Mouse (Mus musculus): ENCODE results near the gene Nlgn2. TPM values are rescaled to one million over a fixed set of nuclear protein-coding genes. Genes with fewer than 3 reads are reported as not detected.

The Nlgn2 gene
- polyA plus RNA-seq, 1 experiment from 2014 or later: 3.4 TPM

DNA sequence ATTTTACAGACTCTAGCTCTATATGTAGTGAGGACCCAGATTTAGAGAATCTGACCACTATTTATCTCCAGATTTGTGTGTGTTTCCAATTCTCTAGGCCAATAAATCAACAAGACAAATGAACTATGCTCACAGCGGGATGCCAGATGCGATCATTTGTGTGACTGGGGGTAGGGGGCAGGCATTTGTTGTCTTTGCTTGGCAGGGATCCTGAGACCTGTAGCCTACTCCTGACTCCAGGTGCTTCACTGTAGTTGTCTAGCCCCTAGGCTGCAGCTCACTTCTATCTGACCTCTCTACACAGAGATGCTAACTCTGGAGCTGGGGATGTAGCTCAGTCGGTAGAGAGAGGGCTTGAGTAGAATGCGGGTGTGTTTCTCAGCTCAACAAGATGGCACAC is 55.8 kb downstream of the Nlgn2 start:
- no peak for ATAC-seq (replicated peaks; ENCODE audit: low FRiP score)
- H3K27me3 ChIP-seq (replicated peaks; ENCODE audit: control insufficient read depth, insufficient read depth, low read length): peaks cover 36% of the 10 kb centered on the region

DNA sequence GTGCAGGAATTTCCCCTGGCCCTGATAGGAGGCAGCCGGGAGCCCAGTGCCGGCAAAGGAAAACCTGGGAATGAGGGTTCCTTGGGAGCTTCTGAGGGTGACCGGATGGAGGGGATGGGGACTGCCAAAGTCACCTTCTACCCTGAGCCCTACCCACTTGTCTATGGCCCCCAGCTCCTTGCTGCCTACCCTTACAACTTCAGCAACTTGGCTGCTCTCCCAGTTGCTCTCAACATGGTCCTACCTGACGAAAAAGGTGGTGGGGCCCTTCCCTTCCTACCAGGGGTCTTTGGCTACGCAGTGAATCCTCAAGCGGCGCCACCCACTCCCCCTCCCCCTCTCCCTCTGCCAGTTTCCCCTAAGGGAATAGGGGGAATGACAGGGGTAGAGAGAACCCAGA is 58.6 kb downstream of the Nlgn2 start:
- no peak overlapping the region for H3K9ac ChIP-seq (ENCODE audit: low read depth, low read length)
- no peaks in the 10 kb centered on the region for H3K4me1 ChIP-seq (replicated peaks; ENCODE audit: control insufficient read depth, insufficient read depth, low read length)
- no peaks in the 10 kb centered on the region for H3K36me3 ChIP-seq (ENCODE audit: control insufficient read depth, insufficient read depth, low read length)
- 48% methylated on average over 7 of the region's 7 CpGs for WGBS
- H3K27me3 ChIP-seq (replicated peaks; ENCODE audit: control insufficient read depth, insufficient read depth, low read length): peaks cover 47% of the 10 kb centered on the region
- no peaks in the 10 kb centered on the region for H3K9me3 ChIP-seq (ENCODE audit: control insufficient read depth, low read length)
- no peak overlapping the region for H3K4me3 ChIP-seq (ENCODE audit: low read depth, low read length)
- no peak for ATAC-seq (replicated peaks; ENCODE audit: low FRiP score)
- H3K27ac ChIP-seq (ENCODE audit: low read depth, low read length): no peak overlapping the region
- peak; percentile 28 for DNase-seq (ENCODE audit: low spot score)
- H3K4me2 ChIP-seq: no peak overlapping the region

More for the DNA sequence above, 55.8 kb downstream of the Nlgn2 start:
- no peak for DNase-seq (ENCODE audit: low spot score)
- WGBS: 39% methylated on average over 4 of the region's 4 CpGs
- Histone ChIP-seq H3K4me2 (no peak overlapping the region), H3K4me1 (replicated peaks; ENCODE audit: control insufficient read depth, insufficient read depth, low read length) (peaks cover 10% of the 10 kb centered on the region), H3K9me3 (ENCODE audit: control insufficient read depth, low read length) (no peaks in the 10 kb centered on the region), H3K27ac (ENCODE audit: low read depth, low read length) (no peak overlapping the region), H3K36me3 (ENCODE audit: control insufficient read depth, insufficient read depth, low read length) (no peaks in the 10 kb centered on the region), H3K9ac (ENCODE audit: low read depth, low read length) (no peak overlapping the region), H3K4me3 (ENCODE audit: low read depth, low read length) (no peak overlapping the region)

DNA sequence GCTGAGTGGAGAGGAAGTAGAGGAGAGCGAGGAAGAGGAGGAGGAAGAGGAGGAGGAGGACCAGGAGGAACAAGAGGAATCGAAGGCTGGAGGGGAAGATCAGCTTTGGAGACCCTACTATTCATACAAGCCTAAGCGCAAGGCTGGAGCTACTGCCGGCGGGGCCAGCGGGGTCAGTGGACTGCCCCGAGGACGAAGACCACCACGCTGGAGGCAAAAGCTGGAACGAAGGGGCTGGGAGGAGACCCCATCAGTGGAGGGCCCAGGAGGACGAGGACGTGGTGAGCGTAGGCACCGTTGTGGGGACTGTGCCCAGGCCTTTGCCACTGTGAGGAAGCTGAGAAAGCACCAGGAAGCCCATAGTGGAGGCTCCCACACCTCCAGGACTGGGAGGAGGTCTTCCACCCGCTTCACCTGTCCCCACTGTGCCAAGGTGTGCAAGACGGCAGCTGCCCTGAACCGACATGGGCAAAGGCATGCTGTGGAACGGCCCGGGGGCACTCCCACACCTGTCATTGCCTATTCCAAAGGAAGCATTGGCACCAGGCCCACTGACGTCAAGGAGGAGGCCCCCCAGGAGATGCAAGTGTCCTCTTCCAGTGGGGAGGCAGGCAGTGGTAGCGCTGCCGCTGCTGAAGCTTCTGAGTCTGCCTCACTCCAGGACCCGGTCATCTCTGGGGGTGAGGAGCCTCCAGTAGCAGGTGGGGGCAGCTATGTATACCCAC is 59.2 kb downstream of the Nlgn2 start:
- peak; percentile 30 for DNase-seq (ENCODE audit: low spot score)
- no peaks in the 10 kb centered on the region for H3K4me1 ChIP-seq (replicated peaks; ENCODE audit: control insufficient read depth, insufficient read depth, low read length)
- peaks cover 47% of the 10 kb centered on the region for H3K27me3 ChIP-seq (replicated peaks; ENCODE audit: control insufficient read depth, insufficient read depth, low read length)
- ATAC-seq (replicated peaks; ENCODE audit: low FRiP score): no peak
- H3K4me2 ChIP-seq: no peak overlapping the region
- no peaks in the 10 kb centered on the region for H3K9me3 ChIP-seq (ENCODE audit: control insufficient read depth, low read length)
- 65% methylated on average over 23 of the region's 23 CpGs for WGBS
- H3K27ac ChIP-seq (ENCODE audit: low read depth, low read length): no peak overlapping the region
- H3K9ac ChIP-seq (ENCODE audit: low read depth, low read length): no peak overlapping the region
- H3K36me3 ChIP-seq (ENCODE audit: control insufficient read depth, insufficient read depth, low read length): no peaks in the 10 kb centered on the region
- no peak overlapping the region for H3K4me3 ChIP-seq (ENCODE audit: low read depth, low read length)

DNA sequence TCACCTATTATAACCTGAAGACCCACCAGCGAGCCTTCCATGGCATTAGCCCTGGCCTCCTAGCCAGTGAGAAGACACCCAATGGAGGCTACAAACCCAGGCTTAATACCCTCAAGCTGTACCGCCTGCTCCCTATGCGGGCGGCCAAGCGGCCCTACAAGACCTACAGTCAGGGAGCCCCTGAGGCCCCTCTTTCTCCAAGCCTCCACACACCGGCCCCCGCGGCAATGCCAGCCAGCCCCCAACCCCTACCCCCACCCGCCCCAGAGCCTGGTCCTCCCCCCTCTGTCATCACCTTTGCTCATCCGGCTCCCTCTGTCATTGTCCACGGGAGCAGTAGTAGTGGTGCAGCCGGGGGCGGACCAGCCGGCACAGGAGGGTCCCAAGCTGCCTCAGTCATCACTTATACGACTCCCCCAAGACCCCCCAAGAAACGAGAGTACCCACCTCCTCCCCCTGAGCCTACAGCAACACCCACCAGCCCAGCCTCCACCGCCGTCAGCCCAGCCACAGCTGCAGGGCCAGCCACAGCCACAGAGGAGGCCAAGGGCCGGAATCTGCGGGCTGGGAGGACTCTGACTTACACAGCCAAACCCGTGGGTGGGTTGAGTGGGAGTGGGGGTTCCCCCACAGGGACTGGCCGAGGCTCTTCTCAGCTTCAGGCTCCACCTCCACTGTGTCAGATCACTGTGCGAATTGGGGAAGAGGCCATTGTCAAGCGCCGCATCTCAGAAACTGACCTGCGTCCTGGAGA is 59.9 kb downstream of the Nlgn2 start:
- H3K9ac ChIP-seq (ENCODE audit: low read depth, low read length): no peak overlapping the region
- 51% methylated on average over 26 of the region's 26 CpGs for WGBS
- DNase-seq (ENCODE audit: low spot score): peak; percentile 32

DNA sequence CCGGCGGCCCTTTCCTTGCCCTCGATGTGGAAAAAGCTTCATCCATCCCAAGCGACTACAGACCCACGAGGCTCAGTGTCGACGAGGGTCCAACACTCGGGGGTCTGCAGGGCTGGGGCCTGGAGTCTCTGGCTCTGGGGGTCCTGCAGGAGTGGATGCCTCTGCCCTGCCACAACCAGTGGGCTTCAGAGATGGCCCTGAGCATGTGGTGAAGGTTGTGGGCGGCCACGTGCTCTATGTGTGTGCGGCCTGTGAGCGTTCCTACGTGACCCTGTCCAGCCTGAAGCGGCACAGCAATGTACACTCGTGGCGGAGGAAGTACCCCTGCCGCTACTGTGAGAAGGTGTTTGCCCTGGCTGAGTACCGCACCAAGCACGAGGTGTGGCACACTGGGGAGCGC is 61.1 kb downstream of the Nlgn2 start:
- ATAC-seq (replicated peaks; ENCODE audit: low FRiP score) (no peak), DNase-seq (ENCODE audit: low spot score) (peak; percentile 29)
- Histone ChIP-seq H3K36me3 (ENCODE audit: control insufficient read depth, insufficient read depth, low read length) (no peaks in the 10 kb centered on the region), H3K27ac (ENCODE audit: low read depth, low read length) (no peak overlapping the region), H3K27me3 (replicated peaks; ENCODE audit: control insufficient read depth, insufficient read depth, low read length) (peaks cover 42% of the 10 kb centered on the region), H3K9me3 (ENCODE audit: control insufficient read depth, low read length) (no peaks in the 10 kb centered on the region), H3K4me3 (ENCODE audit: low read depth, low read length) (no peak overlapping the region), H3K9ac (ENCODE audit: low read depth, low read length) (no peak overlapping the region), H3K4me2 (no peak overlapping the region), H3K4me1 (replicated peaks; ENCODE audit: control insufficient read depth, insufficient read depth, low read length) (no peaks in the 10 kb centered on the region)
- 79% methylated on average over 20 of the region's 20 CpGs for WGBS

More for the DNA sequence above, 59.9 kb downstream of the Nlgn2 start:
- Histone ChIP-seq H3K27me3 (replicated peaks; ENCODE audit: control insufficient read depth, insufficient read depth, low read length) (peaks cover 47% of the 10 kb centered on the region), H3K4me2 (no peak overlapping the region), H3K4me3 (ENCODE audit: low read depth, low read length) (no peak overlapping the region), H3K4me1 (replicated peaks; ENCODE audit: control insufficient read depth, insufficient read depth, low read length) (no peaks in the 10 kb centered on the region), H3K36me3 (ENCODE audit: control insufficient read depth, insufficient read depth, low read length) (no peaks in the 10 kb centered on the region), H3K9me3 (ENCODE audit: control insufficient read depth, low read length) (no peaks in the 10 kb centered on the region), H3K27ac (ENCODE audit: low read depth, low read length) (no peak overlapping the region)
- no peak for ATAC-seq (replicated peaks; ENCODE audit: low FRiP score)

DNA sequence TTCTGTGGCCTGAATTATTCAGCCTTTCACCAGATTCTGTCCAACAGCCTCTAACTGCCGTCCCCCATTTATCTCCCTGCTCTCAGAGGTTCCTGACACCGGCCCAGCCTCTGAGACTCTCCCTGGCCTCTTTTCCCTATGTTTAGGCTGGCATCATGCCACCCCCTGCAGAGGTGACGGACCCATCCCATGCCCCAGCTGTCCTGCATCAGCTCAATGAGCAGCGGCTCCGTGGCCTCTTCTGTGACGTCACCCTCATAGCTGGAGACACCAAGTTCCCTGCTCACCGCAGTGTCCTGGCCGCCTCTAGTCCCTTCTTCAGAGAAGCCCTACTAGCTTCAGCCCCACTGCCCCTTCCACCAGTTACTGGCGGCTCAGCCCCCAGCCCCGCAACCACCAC is 61.9 kb downstream of the Nlgn2 start:
- H3K36me3 ChIP-seq (ENCODE audit: control insufficient read depth, insufficient read depth, low read length): no peaks in the 10 kb centered on the region
- H3K27ac ChIP-seq (ENCODE audit: low read depth, low read length): no peak overlapping the region
- H3K4me2 ChIP-seq: no peak overlapping the region
- H3K4me3 ChIP-seq (ENCODE audit: low read depth, low read length): no peak overlapping the region
- no peak for DNase-seq (ENCODE audit: low spot score)
- H3K4me1 ChIP-seq (replicated peaks; ENCODE audit: control insufficient read depth, insufficient read depth, low read length): no peaks in the 10 kb centered on the region
- WGBS: 64% methylated on average over 10 of the region's 10 CpGs
- ATAC-seq (replicated peaks; ENCODE audit: low FRiP score): no peak
- H3K9me3 ChIP-seq (ENCODE audit: control insufficient read depth, low read length): no peaks in the 10 kb centered on the region
- H3K27me3 ChIP-seq (replicated peaks; ENCODE audit: control insufficient read depth, insufficient read depth, low read length): peaks cover 40% of the 10 kb centered on the region
- no peak overlapping the region for H3K9ac ChIP-seq (ENCODE audit: low read depth, low read length)

DNA sequence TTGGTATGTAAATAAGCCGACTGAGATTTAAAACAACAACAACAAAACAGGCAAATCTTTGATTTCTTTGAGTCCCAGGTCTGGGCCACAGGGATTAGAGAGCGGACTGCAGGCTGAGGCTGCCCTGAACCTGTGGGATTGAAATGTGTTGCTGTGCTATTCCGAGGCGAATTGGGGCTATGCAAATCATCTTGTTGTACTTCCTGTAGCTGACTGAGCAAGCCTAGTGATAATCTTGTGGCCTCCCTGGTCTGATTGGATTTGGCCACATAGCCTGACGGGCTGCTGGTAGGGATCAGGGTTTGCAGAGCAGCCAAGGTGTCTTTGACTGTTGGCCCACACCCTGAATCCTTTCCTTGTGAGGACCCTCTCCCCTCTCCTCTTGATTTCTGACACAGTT is 62.6 kb downstream of the Nlgn2 start:
- H3K9ac ChIP-seq (ENCODE audit: low read depth, low read length): no peak overlapping the region
- peaks cover 32% of the 10 kb centered on the region for H3K27me3 ChIP-seq (replicated peaks; ENCODE audit: control insufficient read depth, insufficient read depth, low read length)
- 43% methylated on average over 5 of the region's 5 CpGs for WGBS
- no peaks in the 10 kb centered on the region for H3K9me3 ChIP-seq (ENCODE audit: control insufficient read depth, low read length)
- H3K4me2 ChIP-seq: no peak overlapping the region
- no peaks in the 10 kb centered on the region for H3K36me3 ChIP-seq (ENCODE audit: control insufficient read depth, insufficient read depth, low read length)
- H3K4me3 ChIP-seq (ENCODE audit: low read depth, low read length): no peak overlapping the region
- no peak overlapping the region for H3K27ac ChIP-seq (ENCODE audit: low read depth, low read length)
- DNase-seq (ENCODE audit: low spot score): no peak
- H3K4me1 ChIP-seq (replicated peaks; ENCODE audit: control insufficient read depth, insufficient read depth, low read length): no peaks in the 10 kb centered on the region
- ATAC-seq (replicated peaks; ENCODE audit: low FRiP score): no peak

Measured in liver, embryonic 11.5 days (tissue).